Mouse (Mus musculus): ENCODE measurements around the gene Rsrc2. TPM values are rescaled to one million over a fixed set of nuclear protein-coding genes. Genes with fewer than 3 reads are reported as not detected.
"Not testable (repeated sequence)": the region's sequence is repeated elsewhere in the genome, so short reads cannot be mapped to it uniquely, and the experiment has no call there.

The Rsrc2 gene
- 10 to 100 TPM; 30.2 to 40.5 TPM for total RNA-seq (2021)
- long read RNA-seq, experiment 1, transcript Rsrc2-208 (10 exons, 1,595 nt) = major isoform, 15 of 23 reads
- long read RNA-seq, experiment 1, partial matches to known transcripts = 1 of 23 reads
- long read RNA-seq, experiment 1, other reads (novel, unspliced or antisense) = 5 of 23 reads
- long read RNA-seq, experiment 2, transcript Rsrc2-208 (10 exons, 1,595 nt) = major isoform, 25 of 37 reads
- long read RNA-seq, experiment 2, partial matches to known transcripts = 3 of 37 reads
- long read RNA-seq, experiment 2, other reads (novel, unspliced or antisense) = 6 of 37 reads

GRCm38 (mm10) chr5:123749065-123750064 is at the start of gene Rsrc2, which contains the start of gene Kntc1:
Rsrc2 (minus strand) TSS chr5:123749414.
Kntc1 (plus strand) TSS chr5:123749716.
- peak; percentile 97 for DNase-seq
- intact Hi-C loops (cut with DNase I) = loop anchor here (5.0 kb wide), 1 partner anchor 153 kb away; no protein-coding TSS in a partner anchor

- intact Hi-C loops (cut with DNase I) = no loop called here
- DNase-seq = no peak
Observed at GRCm38 (mm10) chr5:123793081-123793480, 43.9 kb upstream of the Rsrc2 start.

GRCm38 (mm10) chr5:123788976-123789375 is 39.8 kb upstream of the Rsrc2 start:
- DNase-seq = no peak
- intact Hi-C loops (cut with DNase I) = no loop called here

- no peak for DNase-seq
- intact Hi-C loops (cut with DNase I) = no loop called here
Observed at GRCm38 (mm10) chr5:123781864-123782263, 32.6 kb upstream of the Rsrc2 start.

- no peak for DNase-seq
- intact Hi-C loops (cut with DNase I) = no loop called here
Observed at GRCm38 (mm10) chr5:123780716-123781115, 31.5 kb upstream of the Rsrc2 start.

- no peak for DNase-seq
- intact Hi-C loops (cut with DNase I) = no loop called here
Observed at GRCm38 (mm10) chr5:123773441-123773840, 24.2 kb upstream of the Rsrc2 start.

GRCm38 (mm10) chr5:123766455-123766854 is 17.2 kb upstream of the Rsrc2 start:
- intact Hi-C loops (cut with DNase I) = loop anchor here (10.0 kb wide), 1 partner anchor 118 kb away; the partner anchor contains the start of gene Hcar1
- not testable (repeated sequence) for DNase-seq

GRCm38 (mm10) chr5:123765506-123765905 is 16.3 kb upstream of the Rsrc2 start:
- DNase-seq = no peak
- intact Hi-C loops (cut with DNase I) = loop anchor here (10.0 kb wide), 1 partner anchor 119 kb away; the partner anchor contains the start of gene Hcar1

GRCm38 (mm10) chr5:123748339-123749064 is 712 bp downstream of the Rsrc2 start:
- intact Hi-C loops (cut with DNase I) = no loop called here
- DNase-seq = no peak

GRCm38 (mm10) chr5:123747604-123748003 is 1.6 kb downstream of the Rsrc2 start:
- DNase-seq = no peak
- intact Hi-C loops (cut with DNase I) = no loop called here

GRCm38 (mm10) chr5:123746253-123746652 is 3.0 kb downstream of the Rsrc2 start:
- intact Hi-C loops (cut with DNase I) = no loop called here
- DNase-seq = no peak

- no peak for DNase-seq
- intact Hi-C loops (cut with DNase I) = no loop called here
Observed at GRCm38 (mm10) chr5:123744358-123744757, 4.9 kb downstream of the Rsrc2 start.

- intact Hi-C loops (cut with DNase I) = no loop called here
- no peak for DNase-seq
Observed at GRCm38 (mm10) chr5:123730981-123731380, 18.2 kb downstream of the Rsrc2 start.

GRCm38 (mm10) chr5:123723816-123724215 is 25.4 kb downstream of the Rsrc2 start:
- DNase-seq; intact Hi-C loops (cut with DNase I): not testable (repeated sequence)

GRCm38 (mm10) chr5:123720328-123721311 is 28.6 kb downstream of the Rsrc2 start, which contains the start of gene Zcchc8:
Zcchc8 (minus strand) TSS chr5:123721100.
- peak; percentile 89 to 92 for DNase-seq
- intact Hi-C loops (cut with DNase I) = no loop called here

GRCm38 (mm10) chr5:123714622-123715021 is 34.6 kb downstream of the Rsrc2 start:
- intact Hi-C loops (cut with DNase I) = no loop called here
- DNase-seq = no peak

- intact Hi-C loops (cut with DNase I) = no loop called here
- DNase-seq = no peak
Observed at GRCm38 (mm10) chr5:123713782-123714181, 35.4 kb downstream of the Rsrc2 start.

- intact Hi-C loops (cut with DNase I) = no loop called here
- DNase-seq = no peak
Observed at GRCm38 (mm10) chr5:123709571-123709970, 39.6 kb downstream of the Rsrc2 start.

- DNase-seq = peak in 1 of 2 experiments; percentile 11
- intact Hi-C loops (cut with DNase I) = no loop called here
Observed at GRCm38 (mm10) chr5:123708598-123708997, 40.6 kb downstream of the Rsrc2 start.
